Mouse (Mus musculus) embryonic facial prominence, embryonic 11.5 days (tissue): ENCODE results near the gene Gm16253. TPM values are rescaled to one million over a fixed set of nuclear protein-coding genes. Genes with fewer than 3 reads are reported as not detected.

Experiments used
- ATAC-seq: fragments of 200-750 bp; cut with Nextera tagmentation; replicated peaks from 2 replicates; pipeline ENCODE4 v1.8.0; 2017; ENCODE audit warnings: low read depth; ENCODE audit not compliant: insufficient number of reproducible peaks, low FRiP score, low TSS enrichment
- DNase-seq: peaks from one replicate; pipeline ENCODE4 v3.0.0-alpha.2; 2015; ENCODE audit warnings: low spot score
- H3K27ac ChIP-seq: fragments of 300-500 bp; sonication (generic); replicated peaks from 2 replicates; pipeline ENCODE4 v1.5.1; 2014; ENCODE audit warnings: mild to moderate bottlenecking, low read depth, low read length, control low read depth
- H3K27me3 ChIP-seq: fragments of 300-500 bp; sonication (generic); 2 replicates; pipeline ENCODE4 v1.6.1; 2014; ENCODE audit warnings: mild to moderate bottlenecking, low read length, moderate library complexity, mixed read lengths; ENCODE audit not compliant: control insufficient read depth, insufficient read depth
- H3K36me3 ChIP-seq: fragments of 300-500 bp; sonication (generic); replicated peaks from 2 replicates; pipeline ENCODE4 v1.6.1; 2014; ENCODE audit warnings: low read depth, mild to moderate bottlenecking, low read length, moderate library complexity, mixed read lengths; ENCODE audit not compliant: control insufficient read depth, insufficient read depth
- H3K4me1 ChIP-seq: fragments of 300-500 bp; sonication (generic); 2 replicates; pipeline ENCODE4 v1.6.1; 2014; ENCODE audit warnings: low read length, mixed read lengths; ENCODE audit not compliant: control insufficient read depth, insufficient read depth
- H3K4me2 ChIP-seq: fragments of 300-500 bp; sonication (generic); 2 replicates; pipeline ENCODE4 v1.6.1; 2014; ENCODE audit warnings: low read depth, mild to moderate bottlenecking, control low read depth, low read length, moderate library complexity
- H3K4me3 ChIP-seq: fragments of 300-500 bp; sonication (generic); 2 replicates; pipeline ENCODE4 v1.5.1; 2014; ENCODE audit warnings: low read depth, low read length, control low read depth
- H3K9ac ChIP-seq: fragments of 300-500 bp; sonication (generic); replicated peaks from 2 replicates; pipeline ENCODE4 v1.6.1; 2014; ENCODE audit warnings: mild to moderate bottlenecking, control low read depth, low read length
- H3K9me3 ChIP-seq: fragments of 300-500 bp; sonication (generic); replicated peaks from 2 replicates; pipeline ENCODE4 v1.6.1; 2016; ENCODE audit warnings: mild to moderate bottlenecking, low read length, inconsistent platforms, mixed read lengths; ENCODE audit not compliant: control insufficient read depth
- WGBS: fragments of 180-500 bp; shearing (Covaris S2); extraction: QIAGEN DNeasy Blood & Tissue Kit; methylation state at CpG from one replicate; pipeline ENCODE4 v1.1.7; 2014; 5-methylcytosine and 5-hydroxymethylcytosine counted together
- polyA plus RNA-seq: library from polyadenylated mRNA; unstranded; fragments of >200 nt; fragmentation: Nextera tagmentation; extraction: Ambion mirVana; gene quantifications from 2 replicates; pipeline ENCODE4 v1.2.1, GENCODE M21; 2014

Gm16253 gene
- not detected in 2 replicates for polyA plus RNA-seq

DNA sequence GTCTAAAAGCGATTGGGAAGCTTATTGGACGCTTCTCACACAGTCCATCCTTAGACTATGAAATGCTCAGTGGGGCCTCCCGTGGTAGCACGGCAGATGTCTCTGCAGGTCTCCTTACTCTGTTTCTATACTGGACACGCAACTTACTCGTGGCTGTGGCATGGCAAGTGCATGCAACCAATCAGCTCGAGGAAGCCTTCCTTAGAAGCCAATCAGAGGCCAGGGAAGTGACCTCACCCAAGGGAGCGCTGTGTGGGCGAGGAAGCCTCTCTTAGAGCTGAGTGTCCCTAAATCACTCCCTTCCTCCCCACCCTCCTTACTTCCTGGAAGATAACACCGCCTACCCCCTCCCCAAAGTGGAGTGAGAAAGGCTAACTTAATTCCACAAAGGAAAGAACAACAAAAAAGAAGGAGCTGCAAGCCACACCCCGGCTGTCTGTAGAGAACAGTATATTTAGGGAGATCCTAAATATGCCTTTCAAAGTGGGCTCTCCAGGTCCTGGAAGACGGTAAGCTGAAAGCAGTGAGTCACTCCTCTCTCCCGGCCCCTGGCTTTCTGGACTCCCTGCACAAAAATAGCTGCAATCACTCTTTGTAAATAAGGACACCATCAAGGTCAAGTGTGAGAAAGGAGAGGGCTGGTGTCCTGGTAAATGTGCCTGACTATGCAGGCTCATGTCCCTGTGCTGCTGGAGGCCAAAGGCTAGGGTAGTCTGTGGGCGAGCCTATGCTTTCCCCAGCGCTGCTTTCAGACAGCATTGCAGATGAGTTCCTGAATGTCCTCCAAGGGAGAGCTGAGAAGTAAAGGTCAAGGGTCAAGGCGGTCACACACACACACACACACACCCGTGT lies at the start of gene Gm16253:
TSS of gene Gm16253 (plus strand) at position 295 of the 852 bp plus-strand sequence.
- WGBS = 28% methylated on average over 17 of the region's 17 CpGs
- H3K36me3 ChIP-seq = no peaks in the 10 kb centered on the region
- H3K4me2 ChIP-seq = peak within 1 kb of the TSS; percentile 5; the same call in 1 of the 2 replicates
- DNase-seq (peak; percentile 87), ATAC-seq (peak; percentile 77)
- H3K27me3 ChIP-seq = no peaks in the 10 kb centered on the region
- H3K9ac ChIP-seq = peak within 1 kb of the TSS; percentile 37
- no peak within 1 kb of the TSS for H3K4me3 ChIP-seq
- H3K27ac ChIP-seq = peak within 1 kb of the TSS; percentile 63
- H3K9me3 ChIP-seq = no peaks in the 10 kb centered on the region
- no peaks in the 10 kb centered on the region; the same call in 1 of the 2 replicates for H3K4me1 ChIP-seq

DNA sequence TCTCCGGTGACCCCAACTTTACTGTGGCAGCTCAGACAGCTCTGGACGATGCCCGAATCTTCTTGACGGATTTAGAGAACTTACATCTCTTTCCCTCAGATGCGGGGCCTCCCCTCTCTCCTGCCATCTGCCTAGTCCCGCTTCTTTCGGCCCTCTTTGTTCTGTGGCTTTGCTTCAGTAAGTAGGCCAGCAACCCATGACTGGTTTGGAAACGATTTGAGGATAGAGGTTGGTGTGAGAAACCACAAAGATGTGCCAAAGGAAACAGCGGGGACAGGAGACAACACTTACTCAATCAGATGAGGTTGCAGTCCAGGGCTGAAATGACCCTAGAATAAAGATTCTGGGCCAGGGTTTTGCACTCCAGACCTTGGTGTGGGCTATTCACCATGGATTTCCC lies 48.3 kb upstream of the Gm16253 start:
- Histone ChIP-seq H3K36me3 (no peaks in the 10 kb centered on the region), H3K4me2 (no peak overlapping the region), H3K9me3 (no peaks in the 10 kb centered on the region), H3K27me3 (peaks cover 19% of the 10 kb centered on the region), H3K4me3 (no peak overlapping the region), H3K9ac (no peak overlapping the region), H3K27ac (no peak overlapping the region), H3K4me1 (peaks cover 4% of the 10 kb centered on the region; the same call in 1 of the 2 replicates)
- 47% methylated on average over 9 of the region's 9 CpGs for WGBS
- DNase-seq (no peak), ATAC-seq (no peak)

DNA sequence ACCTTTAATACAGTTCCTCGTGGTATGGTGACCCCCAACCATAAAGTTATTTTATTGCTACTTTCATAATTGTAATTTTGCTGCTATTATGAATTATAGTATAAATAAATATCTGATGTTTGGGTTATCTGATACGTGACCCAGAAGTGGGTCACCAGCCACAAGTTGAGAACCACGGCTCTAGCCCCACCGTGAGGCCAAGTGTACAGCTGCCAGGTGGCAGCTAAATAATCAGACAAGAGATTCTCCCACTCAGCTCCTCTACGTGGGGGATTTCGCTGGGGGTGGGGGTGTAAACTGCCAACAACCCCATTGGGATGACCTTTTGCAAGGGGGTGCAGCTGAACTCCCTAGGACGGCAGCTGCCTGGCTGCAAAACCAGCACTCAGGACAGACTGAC lies 44.7 kb upstream of the Gm16253 start:
- Histone ChIP-seq H3K27me3 (peaks cover 15% of the 10 kb centered on the region), H3K4me1 (peaks cover under 1% of the 10 kb centered on the region; the same call in 1 of the 2 replicates), H3K36me3 (no peaks in the 10 kb centered on the region), H3K27ac (no peak overlapping the region), H3K9me3 (no peaks in the 10 kb centered on the region), H3K4me2 (no peak overlapping the region), H3K4me3 (no peak overlapping the region), H3K9ac (no peak overlapping the region)
- DNase-seq = no peak
- no peak for ATAC-seq
- 63% methylated on average over 7 of the region's 7 CpGs for WGBS

DNA sequence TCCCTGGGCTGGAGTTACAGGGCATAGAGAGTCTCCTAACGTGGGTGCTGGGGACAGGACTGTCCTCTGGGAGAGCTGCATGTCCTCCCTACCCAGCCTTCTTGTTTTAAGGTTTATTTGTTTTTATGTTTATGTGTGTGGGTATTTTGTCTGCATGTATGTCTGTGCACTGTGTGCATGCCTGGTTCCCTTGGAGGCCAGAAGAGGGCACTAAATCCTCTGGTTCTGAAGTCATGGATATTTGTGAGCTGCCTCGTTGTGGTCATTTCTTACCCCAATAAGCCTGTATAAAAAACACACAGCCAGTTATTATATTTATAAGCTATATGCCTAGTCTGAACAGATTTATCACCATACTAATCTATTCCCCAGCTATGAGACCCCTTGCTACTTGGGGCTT lies 42.5 kb upstream of the Gm16253 start:
- Histone ChIP-seq H3K4me3 (no peak overlapping the region), H3K36me3 (no peaks in the 10 kb centered on the region), H3K27ac (no peak overlapping the region), H3K27me3 (no peaks in the 10 kb centered on the region), H3K4me1 (no peaks in the 10 kb centered on the region), H3K4me2 (no peak overlapping the region), H3K9me3 (no peaks in the 10 kb centered on the region), H3K9ac (no peak overlapping the region)
- no peak for DNase-seq
- 58% methylated on average over 2 of the region's 2 CpGs for WGBS
- no peak for ATAC-seq

DNA sequence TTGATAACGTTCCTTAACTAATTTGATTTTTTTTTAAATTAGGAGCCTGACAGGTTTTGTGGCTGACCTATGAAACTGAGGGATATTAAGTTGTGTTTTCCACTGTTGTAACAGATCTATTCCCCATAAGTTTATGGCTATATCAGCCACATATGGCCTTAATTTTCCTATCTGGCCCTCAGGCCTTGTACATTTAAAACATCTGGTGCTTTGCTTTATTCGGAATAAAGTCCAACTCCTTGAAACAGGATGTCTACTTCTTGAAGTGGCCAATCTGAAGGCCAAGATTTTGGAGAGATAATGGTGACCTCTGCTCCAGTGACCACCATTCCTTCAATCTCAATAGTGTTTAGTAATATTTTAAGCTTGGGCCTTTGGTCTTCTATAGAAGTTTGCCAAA lies 37.5 kb upstream of the Gm16253 start:
- H3K9ac ChIP-seq = no peak overlapping the region
- no peak overlapping the region for H3K4me2 ChIP-seq
- WGBS = 38% methylated on average over 2 of the region's 2 CpGs
- no peak for ATAC-seq
- H3K4me1 ChIP-seq = no peaks in the 10 kb centered on the region
- peak; percentile 67 for DNase-seq
- no peak overlapping the region for H3K27ac ChIP-seq
- no peaks in the 10 kb centered on the region for H3K36me3 ChIP-seq
- no peaks in the 10 kb centered on the region for H3K9me3 ChIP-seq
- no peak overlapping the region for H3K4me3 ChIP-seq
- no peaks in the 10 kb centered on the region for H3K27me3 ChIP-seq

DNA sequence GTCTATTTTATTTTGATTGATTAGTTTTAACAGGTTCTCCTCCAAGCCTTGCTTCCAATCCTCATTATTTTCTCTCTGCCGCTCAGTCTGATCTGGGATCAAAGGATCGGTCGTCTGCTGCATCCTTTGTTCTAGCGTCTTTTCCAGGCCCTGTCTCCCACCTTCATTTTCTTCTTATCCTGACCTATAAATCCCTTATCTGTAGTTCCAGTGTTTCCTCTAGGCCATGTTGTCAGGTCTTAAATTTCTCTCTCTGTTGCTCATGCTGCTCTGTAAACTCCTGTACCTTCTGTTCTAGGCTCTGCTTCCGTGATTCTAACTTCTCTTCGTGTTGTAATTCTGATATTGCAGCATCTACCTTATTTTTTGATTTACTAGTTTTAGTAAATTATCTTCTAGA lies 36.0 kb upstream of the Gm16253 start:
- no peak overlapping the region for H3K27ac ChIP-seq
- 48% methylated on average over 6 of the region's 6 CpGs for WGBS
- no peak for ATAC-seq
- no peaks in the 10 kb centered on the region for H3K36me3 ChIP-seq
- no peak overlapping the region for H3K4me2 ChIP-seq
- no peaks in the 10 kb centered on the region for H3K4me1 ChIP-seq
- H3K9me3 ChIP-seq = no peaks in the 10 kb centered on the region
- H3K27me3 ChIP-seq = no peaks in the 10 kb centered on the region
- no peak for DNase-seq
- no peak overlapping the region for H3K9ac ChIP-seq
- H3K4me3 ChIP-seq = no peak overlapping the region

DNA sequence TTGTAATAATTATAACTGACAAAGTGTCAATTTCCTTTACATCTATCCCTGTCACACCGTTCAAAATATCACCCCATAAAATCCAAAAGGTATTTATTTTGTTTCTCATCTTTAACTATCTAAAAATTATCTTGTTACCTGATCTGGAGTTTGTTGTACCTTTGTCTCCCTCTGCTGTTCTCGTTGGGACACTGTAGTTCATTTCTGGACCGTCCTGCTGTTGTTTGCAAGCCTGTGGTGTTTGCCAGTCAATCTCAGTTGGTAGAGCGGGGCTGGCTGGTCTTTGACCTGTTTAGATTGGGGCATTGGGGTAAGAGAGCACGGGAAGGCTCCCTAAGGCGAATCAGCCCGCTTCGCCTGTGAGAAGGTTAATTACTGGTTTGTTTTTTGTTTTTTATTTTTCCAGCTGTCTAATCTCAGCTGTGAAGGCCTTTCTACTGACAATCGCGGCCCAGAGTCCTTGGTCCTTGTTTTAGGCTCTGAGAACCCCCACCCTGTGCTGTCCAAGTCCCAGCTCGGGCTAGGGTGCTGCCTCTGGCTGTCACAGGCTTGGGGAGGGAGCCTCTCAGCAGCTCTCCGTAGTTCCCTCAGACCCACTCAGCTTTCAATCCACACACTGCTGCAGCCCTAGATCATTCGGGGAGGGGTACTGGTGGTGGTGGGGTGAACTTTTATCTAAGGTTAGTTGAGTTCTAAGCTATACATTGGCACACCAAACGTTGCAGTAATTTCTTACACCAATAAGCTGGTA lies 35.3 kb upstream of the Gm16253 start:
- Histone ChIP-seq H3K4me2 (no peak overlapping the region), H3K9ac (peak overlapping the region; percentile 37; the same call in 1 of the 2 replicates), H3K27ac (no peak overlapping the region), H3K36me3 (no peaks in the 10 kb centered on the region), H3K4me3 (no peak overlapping the region), H3K9me3 (no peaks in the 10 kb centered on the region), H3K27me3 (no peaks in the 10 kb centered on the region), H3K4me1 (no peaks in the 10 kb centered on the region)
- no peak for ATAC-seq
- peak; percentile 59 for DNase-seq
- WGBS = 17% methylated on average over 14 of the region's 14 CpGs

DNA sequence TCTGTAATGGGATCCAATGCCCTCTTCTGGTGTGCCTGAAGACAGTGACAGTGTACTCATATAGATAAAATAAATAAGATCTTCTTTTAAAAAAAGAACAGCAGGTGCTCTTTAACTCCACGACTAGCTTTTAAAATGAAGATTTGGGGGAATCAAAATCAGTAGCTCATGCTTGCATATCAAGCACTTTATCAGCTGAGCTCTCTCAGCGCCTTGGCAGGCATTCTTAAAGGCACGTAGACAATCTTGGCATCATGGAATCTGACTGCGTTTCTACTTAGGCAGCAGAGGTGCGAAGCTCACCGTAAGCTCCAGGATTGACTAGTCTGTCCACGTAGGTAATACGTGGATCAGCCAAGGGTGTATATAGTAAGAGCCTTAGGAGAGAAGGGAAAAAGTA lies 34.2 kb upstream of the Gm16253 start:
- ATAC-seq = no peak
- H3K27me3 ChIP-seq = no peaks in the 10 kb centered on the region
- H3K9me3 ChIP-seq = no peaks in the 10 kb centered on the region
- H3K4me3 ChIP-seq = no peak overlapping the region
- H3K9ac ChIP-seq = no peak overlapping the region
- no peak overlapping the region for H3K27ac ChIP-seq
- H3K4me1 ChIP-seq = no peaks in the 10 kb centered on the region
- H3K4me2 ChIP-seq = no peak overlapping the region
- no peaks in the 10 kb centered on the region for H3K36me3 ChIP-seq
- DNase-seq = no peak
- 74% methylated on average over 8 of the region's 8 CpGs for WGBS
